Mouse (Mus musculus) limb, embryonic 15.5 days (tissue): ENCODE measurements around the gene BC035044. TPM values are rescaled to one million over a fixed set of nuclear protein-coding genes. Genes with fewer than 3 reads are reported as not detected.
A peak's percentile ranks its signal among the peaks of the same experiment; 100 is the strongest.
"Not testable (repeated sequence)": the region's sequence is repeated elsewhere in the genome, so short reads cannot be mapped to it uniquely, and the experiment has no call there.

Experiments
- ATAC-seq: fragments of 200-750 bp; cut with Nextera tagmentation; 2 replicates; pipeline ENCODE4 v1.8.0; 2017; ENCODE audit warnings: low read depth, moderate TSS enrichment; ENCODE audit not compliant: insufficient number of reproducible peaks, low FRiP score, low TSS enrichment
- H3K27ac ChIP-seq: fragments of 300-500 bp; sonication (generic); 2 replicates; pipeline ENCODE4 v1.5.1; 2015; ENCODE audit warnings: moderate library complexity, mild to moderate bottlenecking, inconsistent platforms
- H3K27me3 ChIP-seq: fragments of 300-500 bp; sonication (generic); 2 replicates; pipeline ENCODE4 v1.6.1; 2015; ENCODE audit warnings: inconsistent platforms
- H3K36me3 ChIP-seq: fragments of 300-500 bp; sonication (generic); 2 replicates; pipeline ENCODE4 v1.6.1; 2015; ENCODE audit warnings: inconsistent platforms
- H3K4me1 ChIP-seq: fragments of 300-500 bp; sonication (generic); 2 replicates; pipeline ENCODE4 v1.6.1; 2015; ENCODE audit warnings: inconsistent platforms
- H3K4me2 ChIP-seq: fragments of 300-500 bp; sonication (generic); 2 replicates; pipeline ENCODE4 v1.6.1; 2015; ENCODE audit warnings: mild to moderate bottlenecking, inconsistent platforms
- H3K4me3 ChIP-seq: fragments of 300-500 bp; sonication (generic); 2 replicates; pipeline ENCODE4 v1.5.1; 2015; ENCODE audit warnings: mild to moderate bottlenecking, inconsistent platforms
- H3K9ac ChIP-seq: fragments of 300-500 bp; sonication (generic); 2 replicates; pipeline ENCODE4 v1.6.1; 2015; ENCODE audit warnings: inconsistent platforms
- H3K9me3 ChIP-seq: fragments of 300-500 bp; sonication (generic); 2 replicates; pipeline ENCODE4 v1.6.1; 2016; ENCODE audit warnings: inconsistent platforms
- WGBS: fragments of 180-500 bp; shearing (Covaris S2); methylation state at CpG from one replicate; pipeline ENCODE4 v1.1.7; 2015; 5-methylcytosine and 5-hydroxymethylcytosine counted together
- microRNA-seq: library from miRNA; unstranded; fragments of <30 nt; microRNA quantifications from one replicate; pipeline ENCODE4, GENCODE M21; 2016
- polyA plus RNA-seq: library from polyadenylated mRNA; unstranded; fragments of >200 nt; fragmentation: Nextera tagmentation; extraction: Ambion mirVana; gene quantifications from 2 replicates; pipeline ENCODE4 v1.2.1, GENCODE M21; 2015

Gene BC035044
- polyA plus RNA-seq, 1 experiment from 2014 or later: 0.58 TPM

- no peaks in the 10 kb centered on the region for H3K9me3 ChIP-seq
- H3K4me2 ChIP-seq: no peak overlapping the region
- H3K4me3 ChIP-seq: no peak overlapping the region
- H3K36me3 ChIP-seq: no peaks in the 10 kb centered on the region
- ATAC-seq: no peak
- no peak overlapping the region for H3K9ac ChIP-seq
- WGBS: 71% methylated on average over 3 of the region's 3 CpGs
- no peak overlapping the region for H3K27ac ChIP-seq
- no peaks in the 10 kb centered on the region for H3K4me1 ChIP-seq
- H3K27me3 ChIP-seq: no peaks in the 10 kb centered on the region
Observed at GRCm38 (mm10) chr6:128807021-128807420, 83.9 kb downstream of the BC035044 start.

GRCm38 (mm10) chr6:128804823-128805640 is 85.9 kb downstream of the BC035044 start:
- not testable (repeated sequence) for H3K9me3 ChIP-seq, H3K9ac ChIP-seq, H3K4me1 ChIP-seq, ATAC-seq, H3K27ac ChIP-seq, H3K4me3 ChIP-seq, H3K27me3 ChIP-seq, H3K4me2 ChIP-seq, H3K36me3 ChIP-seq
- 68% methylated on average over 7 of the region's 7 CpGs for WGBS

DNA sequence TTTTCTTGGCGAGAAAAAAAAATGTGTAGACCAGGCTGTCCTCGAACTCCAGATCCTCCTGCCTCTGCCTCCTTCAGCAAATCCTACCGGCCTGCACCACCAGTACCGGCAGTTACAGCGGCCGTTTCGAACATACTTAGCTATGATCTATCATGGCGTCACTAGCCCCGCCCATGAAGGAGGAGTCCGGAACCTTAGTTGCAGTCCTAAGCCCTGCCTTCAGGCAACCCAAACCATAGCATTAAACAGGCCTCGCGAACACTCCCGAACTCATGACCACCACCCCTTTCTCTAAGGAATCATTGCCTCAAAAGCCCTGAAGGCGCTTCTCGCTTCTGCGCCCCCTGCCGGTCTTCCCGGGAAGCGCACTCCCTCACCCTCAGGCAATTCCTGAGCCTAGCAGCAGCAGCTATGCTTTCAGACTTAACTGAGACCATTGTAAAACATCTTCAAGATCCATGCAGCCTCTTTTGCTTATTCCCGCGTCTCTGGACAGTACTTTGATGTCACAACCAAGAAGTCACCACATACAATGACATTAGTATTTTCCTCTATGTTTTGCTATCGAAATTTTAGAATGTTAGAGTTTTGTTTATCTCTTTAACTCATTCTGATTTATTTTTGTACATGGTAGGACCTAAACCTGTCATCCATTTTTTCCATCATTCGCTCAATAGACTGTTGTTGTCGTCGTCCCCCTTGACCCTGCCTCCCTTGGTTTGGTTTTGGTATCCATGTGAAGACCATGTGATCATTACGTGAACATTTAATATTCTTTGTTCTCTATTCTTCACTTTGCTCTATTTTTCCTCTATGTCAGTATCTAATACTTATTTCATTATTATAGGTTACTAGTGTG is 87.7 kb downstream of the BC035044 start:
- peak; percentile 94 for ATAC-seq
- Histone ChIP-seq H3K9me3 (no peaks in the 10 kb centered on the region), H3K4me2 (peak overlapping the region; percentile 62), H3K27ac (0 out of 2 replicates have a peak overlapping the region, but pooled peaks have one; percentile 47), H3K36me3 (no peaks in the 10 kb centered on the region), H3K9ac (0 out of 2 replicates have a peak overlapping the region, but pooled peaks have one; percentile 42), H3K4me1 (peaks cover 5% of the 10 kb centered on the region; the same call in 1 of the 2 replicates), H3K4me3 (peak overlapping the region; percentile 47), H3K27me3 (no peaks in the 10 kb centered on the region)
- WGBS: 7% methylated on average over 26 of the region's 26 CpGs

DNA sequence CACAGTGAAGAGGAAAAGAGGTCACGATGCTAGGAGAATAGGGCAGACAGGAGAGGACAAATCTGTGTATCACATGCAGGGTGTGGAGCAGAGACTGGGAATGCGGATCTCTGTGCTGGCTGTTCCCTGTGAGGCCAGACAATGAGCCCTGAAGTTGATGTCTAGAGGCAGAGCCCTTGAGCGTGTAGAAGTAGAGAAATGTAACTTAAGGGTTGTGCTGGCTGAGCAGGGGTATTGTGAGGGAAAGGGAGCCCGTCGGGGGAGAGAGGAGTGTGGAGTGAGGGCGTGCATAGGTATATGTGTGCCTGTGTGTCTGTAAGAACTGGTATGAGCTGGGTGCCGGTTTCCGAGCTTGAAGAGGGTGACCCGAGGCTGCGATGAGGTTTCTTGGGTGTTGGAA is 88.4 kb downstream of the BC035044 start:
- Histone ChIP-seq H3K4me3 (peak overlapping the region; percentile 47), H3K9me3 (no peaks in the 10 kb centered on the region), H3K9ac (peak overlapping the region; percentile 42; the same call in 1 of the 2 replicates), H3K4me2 (peak overlapping the region; percentile 62), H3K27me3 (no peaks in the 10 kb centered on the region), H3K27ac (peak overlapping the region; percentile 83), H3K36me3 (no peaks in the 10 kb centered on the region), H3K4me1 (peaks cover 12% of the 10 kb centered on the region; the same call in 1 of the 2 replicates)
- ATAC-seq: peak; percentile 30; the same call in 1 of the 2 replicates
- 11% methylated on average over 10 of the region's 10 CpGs for WGBS

GRCm38 (mm10) chr6:128800696-128801095 is 90.2 kb downstream of the BC035044 start:
- H3K4me1 ChIP-seq: peaks cover 13% of the 10 kb centered on the region; the same call in 1 of the 2 replicates
- WGBS: 79% methylated on average over 5 of the region's 5 CpGs
- H3K9me3 ChIP-seq, H3K4me3 ChIP-seq, H3K36me3 ChIP-seq, H3K27me3 ChIP-seq, ATAC-seq, H3K4me2 ChIP-seq, H3K9ac ChIP-seq, H3K27ac ChIP-seq: not testable (repeated sequence)

DNA sequence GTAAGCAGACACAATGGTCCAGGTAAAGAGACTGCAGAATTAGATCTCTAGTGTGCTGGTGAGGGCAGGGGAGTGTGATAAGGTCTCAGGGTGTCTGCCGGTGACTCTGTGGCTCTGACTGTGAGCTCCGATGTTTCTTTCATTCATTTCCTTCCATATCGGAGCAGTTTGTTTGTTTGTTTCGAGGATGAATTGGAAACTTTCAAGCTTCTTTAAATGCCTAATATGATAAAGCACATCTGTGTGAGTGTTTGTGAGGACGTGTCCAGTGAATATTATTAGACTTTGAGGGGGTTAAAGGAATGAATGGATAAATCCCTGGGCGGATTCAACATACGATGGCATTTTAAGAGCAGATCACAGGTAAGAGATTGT is 91.0 kb downstream of the BC035044 start:
- Histone ChIP-seq H3K36me3 (no peaks in the 10 kb centered on the region), H3K4me2 (peak overlapping the region; percentile 47), H3K27me3 (no peaks in the 10 kb centered on the region), H3K9ac (no peak overlapping the region), H3K9me3 (no peaks in the 10 kb centered on the region), H3K4me3 (peak overlapping the region; percentile 61), H3K4me1 (peaks cover 13% of the 10 kb centered on the region; the same call in 1 of the 2 replicates), H3K27ac (peak overlapping the region; percentile 95; the same call in 1 of the 2 replicates)
- no peak for ATAC-seq
- 19% methylated on average over 7 of the region's 7 CpGs for WGBS

- Histone ChIP-seq H3K4me3 (peak overlapping the region; percentile 61), H3K4me2 (peak overlapping the region; percentile 53), H3K27ac (peak overlapping the region; percentile 95), H3K4me1 (peaks cover 13% of the 10 kb centered on the region; the same call in 1 of the 2 replicates), H3K9ac (peak overlapping the region; percentile 61)
- H3K27me3 ChIP-seq, H3K9me3 ChIP-seq, H3K36me3 ChIP-seq: not testable (repeated sequence)
- ATAC-seq: peak; percentile 72
- WGBS: under 1% methylated on average over 49 of the region's 49 CpGs
Observed at GRCm38 (mm10) chr6:128799144-128799895, 91.6 kb downstream of the BC035044 start.

Small RNA genes within 50 kb of the gene (microRNA-seq; reads per million reads assigned to microRNA genes)
- not detected for gene Gm27336

Other genes starting within 250 kb of the BC035044 start
- gene Clec2h, start 228.7 kb downstream of the BC035044 start, polyA plus RNA-seq: not detected in 2 replicates
- not detected in 2 replicates for gene Klrb1, start 168.1 kb downstream of the BC035044 start, polyA plus RNA-seq
- gene Klrb1c, start 101.9 kb downstream of the BC035044 start, polyA plus RNA-seq: 0.07 TPM in 1 of 2 replicates, not detected in the other
- gene Gm44511, start 64.8 kb downstream of the BC035044 start, polyA plus RNA-seq: not detected in 2 replicates
- gene Klrb1b, start 64.8 kb downstream of the BC035044 start, polyA plus RNA-seq: 0.11 and 0.18 TPM in 2 replicates
- 0.37 TPM in 1 of 2 replicates, not detected in the other for gene Clec2i, start 3.5 kb downstream of the BC035044 start, polyA plus RNA-seq
- 5.1 and 8.0 TPM in 2 replicates for gene Clec2g, start 43.3 kb upstream of the BC035044 start, polyA plus RNA-seq
- 0.12 and 0.22 TPM in 2 replicates for gene Klrb1f, start 154.8 kb upstream of the BC035044 start, polyA plus RNA-seq
- gene Clec2e, start 209.8 kb upstream of the BC035044 start, polyA plus RNA-seq: not detected in 2 replicates